Mouse (Mus musculus): ENCODE data around the gene Actb. TPM values are rescaled to one million over a fixed set of nuclear protein-coding genes. Genes with fewer than 3 reads are reported as not detected.
A peak's percentile ranks its signal among the peaks of the same experiment; 100 is the strongest.

Actb gene
- polyA plus RNA-seq, 1 experiment from 2014 or later = 13,965 TPM

DNA sequence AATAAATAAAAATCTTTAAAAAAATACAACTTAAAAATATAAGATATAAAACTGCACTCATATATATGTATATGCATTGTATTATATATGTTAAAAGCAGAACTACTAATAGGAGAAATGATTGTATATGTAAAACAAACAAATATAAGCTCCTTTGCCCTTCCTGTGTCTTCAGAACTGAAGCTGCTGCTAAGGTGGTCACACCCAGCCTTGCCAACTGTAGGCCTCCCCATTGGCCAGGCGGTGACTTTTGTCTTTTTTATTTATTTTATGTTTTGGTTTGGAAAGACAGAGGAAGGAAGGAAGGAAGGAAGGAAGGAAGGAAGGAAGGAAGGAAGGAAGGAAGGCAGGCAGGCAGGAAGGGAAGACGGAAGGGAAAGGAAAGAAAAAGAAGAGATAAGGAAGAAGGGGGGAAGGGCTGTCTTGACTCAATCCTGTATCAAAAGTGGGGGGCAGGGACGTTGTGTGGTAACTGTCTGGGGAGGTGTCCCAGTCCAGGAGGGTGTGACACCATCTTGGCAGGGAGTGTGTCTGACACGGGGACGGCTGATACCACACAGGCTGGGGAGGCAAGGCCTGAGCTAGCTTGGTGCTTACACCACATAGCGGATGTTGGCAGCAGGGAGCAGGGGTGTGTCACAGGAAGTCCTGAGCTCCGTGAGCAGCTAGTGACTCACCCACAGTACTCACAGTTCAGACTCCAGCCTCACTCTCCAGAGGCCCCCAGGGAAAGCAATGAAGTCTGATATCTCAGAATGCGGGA is 13.9 kb upstream of the Actb start:
- ATAC-seq (ENCODE audit: low FRiP score, low read depth) = peak; percentile 83
- no peak overlapping the region for H3K4me2 ChIP-seq
- no peak overlapping the region for H3K4me3 ChIP-seq
- no peak overlapping the region for H3K9ac ChIP-seq
- no peaks in the 10 kb centered on the region for H3K4me1 ChIP-seq (replicated peaks)
- H3K36me3 ChIP-seq = no peaks in the 10 kb centered on the region
- no peaks in the 10 kb centered on the region for H3K27me3 ChIP-seq
- 74% methylated on average over 8 of the region's 8 CpGs for WGBS
- H3K9me3 ChIP-seq = no peaks in the 10 kb centered on the region
- no peak overlapping the region for H3K27ac ChIP-seq (replicated peaks)

DNA sequence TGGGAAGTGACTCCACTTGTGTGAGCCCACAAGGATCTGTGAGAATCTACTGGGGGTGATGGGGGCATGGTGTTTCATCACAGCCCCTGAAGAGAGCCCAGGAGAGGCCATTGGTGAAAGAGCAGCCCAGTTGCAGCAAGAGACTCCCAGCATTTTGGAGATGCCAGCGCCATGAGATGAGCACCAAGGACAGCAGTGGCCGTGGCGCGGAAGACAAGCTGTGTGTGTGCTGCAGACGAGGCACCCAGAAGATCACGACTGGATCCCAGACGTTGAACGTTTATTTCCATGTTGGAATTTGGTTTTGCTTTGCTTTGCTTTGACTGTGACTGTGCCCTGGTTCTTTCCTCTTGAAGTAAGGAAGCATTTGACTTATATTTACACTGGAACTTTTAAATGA is 10.8 kb upstream of the Actb start:
- H3K9ac ChIP-seq = no peak overlapping the region
- no peak overlapping the region for H3K27ac ChIP-seq (replicated peaks)
- H3K36me3 ChIP-seq = no peaks in the 10 kb centered on the region
- WGBS = 92% methylated on average over 8 of the region's 8 CpGs
- ATAC-seq (ENCODE audit: low FRiP score, low read depth) = no peak
- no peaks in the 10 kb centered on the region for H3K9me3 ChIP-seq
- no peaks in the 10 kb centered on the region for H3K4me1 ChIP-seq (replicated peaks)
- no peaks in the 10 kb centered on the region for H3K27me3 ChIP-seq
- no peak overlapping the region for H3K4me3 ChIP-seq
- no peak overlapping the region for H3K4me2 ChIP-seq

GRCm38 (mm10) chr5:142916593-142916992 is 10.0 kb upstream of the Actb start:
- Histone ChIP-seq H3K9me3 (no peaks in the 10 kb centered on the region), H3K36me3 (no peaks in the 10 kb centered on the region), H3K27ac (replicated peaks) (no peak overlapping the region), H3K4me3 (no peak overlapping the region), H3K27me3 (no peaks in the 10 kb centered on the region), H3K4me2 (no peak overlapping the region), H3K9ac (no peak overlapping the region), H3K4me1 (replicated peaks) (no peaks in the 10 kb centered on the region)
- WGBS = 82% methylated on average over 7 of the region's 7 CpGs
- no peak for ATAC-seq (ENCODE audit: low FRiP score, low read depth)

DNA sequence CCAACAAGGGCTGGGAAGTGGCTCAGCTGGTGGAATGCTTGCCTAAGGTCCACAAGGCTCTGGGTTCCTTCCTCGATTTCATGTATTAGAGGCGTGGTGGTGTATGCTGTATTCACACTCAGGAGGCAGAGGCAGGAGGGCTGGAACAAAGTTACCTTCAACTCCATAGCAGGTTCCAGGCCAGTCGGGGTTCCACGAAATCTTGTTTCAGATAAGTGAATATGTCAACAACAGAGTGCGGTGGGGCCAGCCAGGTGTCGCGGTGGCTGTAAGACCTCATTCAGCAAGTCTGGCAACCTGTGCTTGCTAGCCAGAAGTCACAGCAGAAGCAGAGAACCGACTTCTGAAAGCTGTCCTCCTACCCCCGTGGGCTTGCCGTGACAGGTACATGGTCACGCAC is 8.7 kb upstream of the Actb start:
- no peaks in the 10 kb centered on the region for H3K27me3 ChIP-seq
- H3K36me3 ChIP-seq = no peaks in the 10 kb centered on the region
- H3K27ac ChIP-seq (replicated peaks) = no peak overlapping the region
- no peak overlapping the region for H3K4me3 ChIP-seq
- no peaks in the 10 kb centered on the region for H3K4me1 ChIP-seq (replicated peaks)
- no peak overlapping the region for H3K4me2 ChIP-seq
- ATAC-seq (ENCODE audit: low FRiP score, low read depth) = no peak
- no peak overlapping the region for H3K9ac ChIP-seq
- H3K9me3 ChIP-seq = no peaks in the 10 kb centered on the region
- WGBS = 93% methylated on average over 11 of the region's 11 CpGs

GRCm38 (mm10) chr5:142912739-142913138 is 6.2 kb upstream of the Actb start:
- no peak overlapping the region for H3K4me3 ChIP-seq
- H3K4me2 ChIP-seq = no peak overlapping the region
- no peak overlapping the region for H3K27ac ChIP-seq (replicated peaks)
- no peaks in the 10 kb centered on the region for H3K27me3 ChIP-seq
- H3K4me1 ChIP-seq (replicated peaks) = peaks cover 20% of the 10 kb centered on the region
- 86% methylated on average over 4 of the region's 4 CpGs for WGBS
- H3K36me3 ChIP-seq = no peaks in the 10 kb centered on the region
- H3K9ac ChIP-seq = no peak overlapping the region
- no peaks in the 10 kb centered on the region for H3K9me3 ChIP-seq
- ATAC-seq (ENCODE audit: low FRiP score, low read depth) = no peak

DNA sequence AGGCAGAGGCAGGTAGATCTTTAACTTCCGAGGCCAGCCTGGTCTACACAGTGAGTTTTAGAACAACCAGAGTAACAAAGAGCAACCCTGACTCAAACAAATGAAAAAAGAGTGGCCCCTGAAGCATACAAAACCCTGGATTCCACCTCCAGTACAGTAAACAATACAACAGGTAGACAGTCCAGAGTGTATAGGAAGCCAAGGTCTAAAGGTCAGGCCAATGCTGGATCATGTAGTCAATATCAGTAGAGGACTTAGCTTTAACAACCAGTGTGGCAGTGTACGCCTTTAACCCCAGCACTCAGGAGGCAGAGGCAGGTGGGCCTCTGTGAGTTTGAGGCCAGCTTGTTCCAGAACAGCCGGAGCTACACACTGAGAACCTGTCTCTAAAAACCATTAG is 5.8 kb upstream of the Actb start:
- no peak overlapping the region for H3K9ac ChIP-seq
- no peak for ATAC-seq (ENCODE audit: low FRiP score, low read depth)
- no peak overlapping the region for H3K27ac ChIP-seq (replicated peaks)
- no peaks in the 10 kb centered on the region for H3K9me3 ChIP-seq
- no peak overlapping the region for H3K4me3 ChIP-seq
- H3K36me3 ChIP-seq = no peaks in the 10 kb centered on the region
- H3K27me3 ChIP-seq = no peaks in the 10 kb centered on the region
- no peak overlapping the region for H3K4me2 ChIP-seq
- WGBS = 91% methylated on average over 3 of the region's 3 CpGs
- H3K4me1 ChIP-seq (replicated peaks) = peaks cover 24% of the 10 kb centered on the region

DNA sequence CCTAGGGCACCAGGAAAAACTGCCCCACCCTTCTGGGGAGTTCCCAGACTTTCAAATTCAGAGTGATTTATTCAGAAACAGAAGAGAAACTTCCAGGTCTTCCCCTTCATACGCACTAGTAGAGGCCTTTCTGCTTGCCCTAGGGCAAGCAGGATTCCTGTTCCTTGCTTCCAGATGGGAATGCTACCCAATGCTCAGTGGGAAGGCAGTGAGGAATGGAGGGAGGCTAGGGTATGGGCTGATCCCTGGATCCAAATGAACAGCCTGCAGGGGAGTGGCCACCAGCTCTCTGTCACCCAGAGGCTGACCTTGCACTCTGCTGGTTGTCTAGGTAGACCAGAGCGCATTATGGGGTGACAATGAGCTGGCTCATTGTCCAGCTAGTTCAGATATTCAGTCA is 5.1 kb upstream of the Actb start:
- H3K4me2 ChIP-seq = no peak overlapping the region
- H3K27me3 ChIP-seq = no peaks in the 10 kb centered on the region
- H3K27ac ChIP-seq (replicated peaks) = no peak overlapping the region
- no peak for ATAC-seq (ENCODE audit: low FRiP score, low read depth)
- no peak overlapping the region for H3K9ac ChIP-seq
- no peaks in the 10 kb centered on the region for H3K9me3 ChIP-seq
- H3K36me3 ChIP-seq = no peaks in the 10 kb centered on the region
- WGBS = 92% methylated on average over 2 of the region's 2 CpGs
- peaks cover 29% of the 10 kb centered on the region for H3K4me1 ChIP-seq (replicated peaks)
- no peak overlapping the region for H3K4me3 ChIP-seq

- peaks cover 32% of the 10 kb centered on the region for H3K4me1 ChIP-seq (replicated peaks)
- H3K9ac ChIP-seq = no peak overlapping the region
- no peak overlapping the region for H3K4me3 ChIP-seq
- H3K4me2 ChIP-seq = no peak overlapping the region
- no peak for ATAC-seq (ENCODE audit: low FRiP score, low read depth)
- 59% methylated on average over 8 of the region's 8 CpGs for WGBS
- H3K9me3 ChIP-seq = no peaks in the 10 kb centered on the region
- peak overlapping the region; percentile 100 for H3K27ac ChIP-seq (replicated peaks)
- H3K36me3 ChIP-seq = peaks cover 7% of the 10 kb centered on the region
- no peaks in the 10 kb centered on the region for H3K27me3 ChIP-seq
These were observed 3.2 kb upstream of the Actb start for GRCm38 (mm10) chr5:142909576-142910278.

- peak overlapping the region; percentile 100 for H3K27ac ChIP-seq (replicated peaks)
- no peak overlapping the region for H3K4me2 ChIP-seq
- peaks cover 14% of the 10 kb centered on the region for H3K36me3 ChIP-seq
- no peaks in the 10 kb centered on the region for H3K9me3 ChIP-seq
- no peak for ATAC-seq (ENCODE audit: low FRiP score, low read depth)
- 19% methylated on average over 5 of the region's 5 CpGs for WGBS
- H3K27me3 ChIP-seq = no peaks in the 10 kb centered on the region
- H3K4me3 ChIP-seq = no peak overlapping the region
- peaks cover 39% of the 10 kb centered on the region for H3K4me1 ChIP-seq (replicated peaks)
- H3K9ac ChIP-seq = no peak overlapping the region
These were observed 2.5 kb upstream of the Actb start for GRCm38 (mm10) chr5:142908941-142909575.

DNA sequence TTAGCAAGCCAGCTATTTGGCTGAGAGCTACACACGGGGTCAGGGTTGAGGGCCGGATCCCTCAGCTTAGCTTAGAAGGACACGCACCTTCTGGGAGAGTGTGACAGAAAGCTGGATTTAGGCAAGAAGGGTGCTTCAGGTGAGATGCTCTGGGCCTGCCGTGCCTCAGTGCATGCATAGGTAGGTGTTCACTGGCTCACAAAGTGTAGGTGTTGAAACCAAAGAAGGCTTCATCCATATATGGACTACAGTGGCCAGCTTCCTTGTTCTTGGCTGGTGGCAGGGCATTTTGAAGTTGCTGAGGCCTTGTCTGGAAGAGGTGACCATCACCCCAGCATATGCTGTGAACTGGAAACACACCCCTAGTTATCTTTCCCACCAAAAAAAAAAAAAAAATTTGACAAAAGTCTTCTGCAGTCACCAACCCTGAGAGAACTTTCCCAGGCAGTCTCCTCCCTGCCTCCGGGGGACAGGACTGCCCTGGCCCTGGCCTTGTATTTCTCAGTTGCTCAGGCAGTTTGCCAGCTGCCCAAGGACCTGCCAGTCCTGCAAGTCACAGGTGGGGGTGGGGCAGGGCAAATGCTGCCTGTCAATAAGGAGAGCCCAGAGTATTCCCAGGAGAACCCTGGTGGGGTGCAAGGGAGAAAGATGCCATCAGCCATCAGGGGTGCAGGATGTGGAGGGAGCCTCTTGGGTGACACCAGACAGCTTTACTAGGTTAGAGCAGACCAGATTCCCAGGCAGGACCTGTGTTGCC is 1.4 kb upstream of the Actb start:
- Histone ChIP-seq H3K4me2 (peak overlapping the region; percentile 70), H3K4me1 (replicated peaks) (peaks cover 48% of the 10 kb centered on the region), H3K27ac (replicated peaks) (peak overlapping the region; percentile 100), H3K27me3 (no peaks in the 10 kb centered on the region), H3K4me3 (no peak overlapping the region), H3K9me3 (no peaks in the 10 kb centered on the region), H3K36me3 (peaks cover 22% of the 10 kb centered on the region), H3K9ac (0 out of 2 replicates have a peak overlapping the region, but pooled peaks have one; percentile 6)
- WGBS = 67% methylated on average over 5 of the region's 5 CpGs
- no peak for ATAC-seq (ENCODE audit: low FRiP score, low read depth)

DNA sequence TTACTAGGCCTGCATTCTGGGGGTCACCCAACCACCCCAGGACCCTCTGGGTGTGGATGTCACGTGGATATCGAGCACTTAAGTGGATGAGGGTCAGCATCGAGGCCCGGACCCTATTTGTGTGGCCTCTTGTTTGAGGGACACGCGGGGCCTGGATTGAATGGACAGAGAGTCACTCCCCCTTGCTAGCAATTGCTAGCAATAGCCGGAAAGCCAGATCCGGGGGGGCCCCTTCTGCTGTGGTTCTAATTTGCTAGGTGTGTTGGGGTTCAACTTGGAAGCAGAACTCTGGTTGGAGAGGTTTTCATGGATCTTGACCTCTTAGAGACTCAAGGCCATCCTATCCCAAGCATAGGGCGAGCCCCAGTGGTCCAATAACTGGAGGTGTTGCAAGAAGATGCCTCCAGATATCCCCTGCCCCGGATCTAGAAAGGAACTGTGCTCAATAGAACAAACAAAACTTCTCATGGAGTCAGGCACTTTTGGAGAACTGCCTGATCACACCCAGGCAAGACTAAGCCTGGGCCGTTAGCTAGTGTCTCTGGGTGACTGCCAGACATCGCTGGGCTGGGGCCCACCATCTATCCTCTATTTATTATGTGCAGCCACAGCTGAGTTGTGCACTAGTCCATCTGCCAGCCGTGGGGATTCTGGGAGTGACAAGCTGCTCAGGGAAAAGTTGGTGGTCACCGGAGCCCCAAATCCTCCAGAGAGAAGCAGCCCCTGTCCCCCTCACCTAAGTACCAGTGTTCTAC is 671 bp upstream of the Actb start:
- peak overlapping the region; percentile 70 for H3K4me2 ChIP-seq
- peaks cover 55% of the 10 kb centered on the region for H3K4me1 ChIP-seq (replicated peaks)
- H3K27me3 ChIP-seq = no peaks in the 10 kb centered on the region
- 16% methylated on average over 14 of the region's 14 CpGs for WGBS
- H3K9ac ChIP-seq = peak overlapping the region; percentile 59
- peak overlapping the region; percentile 100 for H3K27ac ChIP-seq (replicated peaks)
- peak; percentile 25; the same call in 1 of the 2 replicates for ATAC-seq (ENCODE audit: low FRiP score, low read depth)
- peak overlapping the region; percentile 87 for H3K4me3 ChIP-seq
- no peaks in the 10 kb centered on the region for H3K9me3 ChIP-seq
- peaks cover 30% of the 10 kb centered on the region for H3K36me3 ChIP-seq
